9 mouse cellular contexts compared by ENCODE assay signal in genomic region chr7:135465293-135465692, GRCm38 (mm10). TPM values are rescaled to one million over a fixed set of nuclear protein-coding genes. Genes with fewer than 3 reads are reported as not detected.
DNase-seq lines count a peak whose midpoint lies in the region; ATAC-seq lines count a peak whose summit lies in the region.
"Had no signal": no experiment of that assay in that cellular context is flagged by ENCODE, and none has a peak within 500 bp of the region (broad histone marks: within the 10 kb centered on the region; RNA-seq: fewer than 3 reads in every experiment).

No protein-coding gene starts in this region.

- intact Hi-C loops in left cerebral cortex, postnatal 4 days (cut with DNase I): no loop called here

- H3K27ac ChIP-seq in lung, embryonic 15.5 days: no peak overlapping the region
- H3K27ac ChIP-seq in forebrain, embryonic 15.5 days (replicated peaks): no peak overlapping the region; the same call in 1 of the 2 replicates

- no peak overlapping the region for H3K4me3 ChIP-seq in lung, embryonic 15.5 days
- peak overlapping the region; percentile 20 for H3K4me3 ChIP-seq in forebrain, embryonic 15.5 days

- H3K4me2 ChIP-seq in lung, embryonic 15.5 days: peak overlapping the region; percentile 43
- H3K4me2 ChIP-seq in forebrain, embryonic 15.5 days (replicated peaks): peak overlapping the region; percentile 34

- no peak for DNase-seq in lung, postnatal 25 days (ENCODE audit: low spot score)
- peak; percentile 28 for DNase-seq in left cerebral cortex, postnatal 4 days
- peak; percentile 65 to 71 for DNase-seq in right cerebral cortex, postnatal 10 days (ENCODE audit: low spot score in 2 of 2)
- no peak for DNase-seq in urinary bladder, postnatal 25 days (ENCODE audit: low spot score)
- no peak for DNase-seq in thymus, postnatal 10 days (ENCODE audit: low spot score in 2 of 2)

- peaks cover 5% of the 10 kb centered on the region; the same call in 1 of the 2 replicates for H3K4me1 ChIP-seq in lung, embryonic 15.5 days
- H3K4me1 ChIP-seq in forebrain, embryonic 15.5 days: peaks cover 14% of the 10 kb centered on the region

- no peaks in the 10 kb centered on the region for H3K36me3 ChIP-seq in lung, embryonic 15.5 days
- no peaks in the 10 kb centered on the region for H3K36me3 ChIP-seq in forebrain, embryonic 15.5 days

- ATAC-seq in lung, embryonic 15.5 days (ENCODE audit: borderline replicate concordance, extremely low read depth, low FRiP score, low TSS enrichment): peak; percentile 31; the same call in 1 of the 2 replicates
- peak; percentile 73 for ATAC-seq in forebrain, embryonic 15.5 days (replicated peaks)

- no peaks in the 10 kb centered on the region; the same call in 1 of the 2 replicates for H3K27me3 ChIP-seq in lung, embryonic 15.5 days
- no peaks in the 10 kb centered on the region for H3K27me3 ChIP-seq in forebrain, embryonic 15.5 days

- H3K9me3 ChIP-seq in lung, embryonic 15.5 days: no peaks in the 10 kb centered on the region
- H3K9me3 ChIP-seq in forebrain, embryonic 15.5 days: no peaks in the 10 kb centered on the region

- WGBS in lung, embryonic 15.5 days: 11% methylated on average over 12 of the region's 12 CpGs
- WGBS in forebrain, embryonic 15.5 days: 2% methylated on average over 12 of the region's 12 CpGs

- H3K9ac ChIP-seq in lung, embryonic 15.5 days: no peak overlapping the region
- H3K9ac ChIP-seq in forebrain, embryonic 15.5 days (replicated peaks): peak overlapping the region; percentile 13; the same call in 1 of the 2 replicates

RNA-seq across cellular contexts. Expression of gene Foxi2, which starts 55.2 kb away (rescaled TPM):
- polyA plus RNA-seq in lung, embryonic 15.5 days (2015; fragmentation: Nextera tagmentation; extraction: Ambion mirVana): not detected in 2 replicates
- polyA plus RNA-seq in forebrain, embryonic 15.5 days (2015; fragmentation: Nextera tagmentation; extraction: Ambion mirVana): not detected in 2 replicates
- not detected for total RNA-seq in left cerebral cortex, postnatal 4 days (2021)
- polyA plus RNA-seq: cerebellum, adult 2 months; heart, embryonic 14.5 days had no signal

Comparison
In these comparisons a context has a peak if more than half of its experiments do, and no peak if none do; other contexts are left out.
1. DNase-seq: peak in left cerebral cortex, postnatal 4 days (single experiment) and right cerebral cortex, postnatal 10 days (2 of 2); none in lung, postnatal 25 days (single experiment), urinary bladder, postnatal 25 days (single experiment) and thymus, postnatal 10 days (0 of 2).